Mouse (Mus musculus) midbrain, postnatal 0 days (tissue): Measurements from ENCODE around the gene Gm20388. TPM values are rescaled to one million over a fixed set of nuclear protein-coding genes. Genes with fewer than 3 reads are reported as not detected.

Source experiments
- ATAC-seq: fragments of 200-750 bp; cut with Nextera tagmentation; 2 replicates; pipeline ENCODE4 v1.8.0; 2017; ENCODE audit warnings: moderate number of reproducible peaks, mild to moderate bottlenecking, moderate TSS enrichment, moderate library complexity; ENCODE audit not compliant: low FRiP score
- DNase-seq: peaks from one replicate; pipeline ENCODE4 v3.0.0-alpha.2; 2015; ENCODE audit warnings: low spot score
- H3K27ac ChIP-seq: fragments of 300-500 bp; sonication (generic); 2 replicates; pipeline ENCODE4 v1.5.1; 2014; ENCODE audit warnings: low read depth, mild to moderate bottlenecking, low read length, mixed read lengths
- H3K27me3 ChIP-seq: fragments of 300-500 bp; sonication (generic); 2 replicates; pipeline ENCODE4 v1.6.1; 2014; ENCODE audit warnings: low read length, control low read depth, mixed read lengths; ENCODE audit not compliant: insufficient read depth
- H3K36me3 ChIP-seq: fragments of 300-500 bp; sonication (generic); 2 replicates; pipeline ENCODE4 v1.6.1; 2014; ENCODE audit warnings: low read length, control low read depth, mixed read lengths; ENCODE audit not compliant: insufficient read depth
- H3K4me1 ChIP-seq: fragments of 300-500 bp; sonication (generic); 2 replicates; pipeline ENCODE4 v1.6.1; 2014; ENCODE audit warnings: mild to moderate bottlenecking, control low read depth, antibody characterized with exemption, low read length, mixed read lengths; ENCODE audit not compliant: insufficient read depth
- H3K4me2 ChIP-seq: fragments of 300-500 bp; sonication (generic); 2 replicates; pipeline ENCODE4 v1.6.1; 2014; ENCODE audit warnings: low read depth, mild to moderate bottlenecking, low read length, mixed read lengths; ENCODE audit not compliant: poor library complexity, severe bottlenecking
- H3K4me3 ChIP-seq: fragments of 300-500 bp; sonication (generic); 2 replicates; pipeline ENCODE4 v1.5.1; 2014; ENCODE audit warnings: low read depth, mild to moderate bottlenecking, low read length, moderate library complexity
- H3K9ac ChIP-seq: fragments of 300-500 bp; sonication (generic); replicated peaks from 2 replicates; pipeline ENCODE4 v1.6.1; 2014; ENCODE audit warnings: mild to moderate bottlenecking, low read length, moderate library complexity, mixed read lengths; ENCODE audit not compliant: poor library complexity, severe bottlenecking
- H3K9me3 ChIP-seq: fragments of 300-500 bp; sonication (generic); 2 replicates; pipeline ENCODE4 v1.6.1; 2016; ENCODE audit warnings: low read length, control low read depth
- CTCF ChIP-seq: IDR thresholded peaks from 2 replicates; pipeline ENCODE4 v1.5.1; 2016; ENCODE audit warnings: antibody characterized with exemption, mild to moderate bottlenecking
- WGBS: fragments of 180-500 bp; shearing (Covaris S2); extraction: QIAGEN DNeasy Blood & Tissue Kit; methylation state at CpG from one replicate; pipeline ENCODE4 v1.1.7; 2014; 5-methylcytosine and 5-hydroxymethylcytosine counted together
- polyA plus RNA-seq: library from polyadenylated mRNA; unstranded; fragments of >200 nt; fragmentation: Nextera tagmentation; extraction: Ambion mirVana; gene quantifications from 2 replicates; pipeline ENCODE4 v1.2.1, GENCODE M21; 2015
- total RNA-seq: library from RNA; depleted of rRNA; stranded (reverse); fragments of >200 nt; gene quantifications from 2 replicates; pipeline ENCODE4 v1.2.3, GENCODE M21; 2014

Gene Gm20388
- total and polyA plus RNA-seq, 2 experiments from 2014 or later: 74.2 TPM; not detected in 1

GRCm38 (mm10) chr8:121419551-121419950 is 1508.9 kb downstream of the Gm20388 start:
- Histone ChIP-seq H3K27me3 (no peaks in the 10 kb centered on the region), H3K4me2 (no peak overlapping the region), H3K4me3 (no peak overlapping the region), H3K4me1 (no peaks in the 10 kb centered on the region), H3K27ac (no peak overlapping the region), H3K9me3 (no peaks in the 10 kb centered on the region), H3K9ac (no peak overlapping the region), H3K36me3 (no peaks in the 10 kb centered on the region)
- no peak for ATAC-seq
- no peak for DNase-seq
- no peak for TF ChIP-seq CTCF
- 94% methylated on average over 2 of the region's 2 CpGs for WGBS

- DNase-seq (no peak), ATAC-seq (no peak)
- WGBS: 88% methylated on average over 5 of the region's 5 CpGs
- no peak overlapping the region for H3K4me3 ChIP-seq
- no peaks in the 10 kb centered on the region for H3K9me3 ChIP-seq
- no peak overlapping the region for H3K27ac ChIP-seq
- no peak overlapping the region for H3K4me2 ChIP-seq
- H3K36me3 ChIP-seq: no peaks in the 10 kb centered on the region
- TF ChIP-seq CTCF: no peak
- H3K9ac ChIP-seq: no peak overlapping the region
- H3K4me1 ChIP-seq: no peaks in the 10 kb centered on the region
- H3K27me3 ChIP-seq: no peaks in the 10 kb centered on the region
These were observed 1510.4 kb downstream of the Gm20388 start for GRCm38 (mm10) chr8:121421009-121421408.

- no peak overlapping the region for H3K4me2 ChIP-seq
- H3K4me1 ChIP-seq: no peaks in the 10 kb centered on the region
- no peak overlapping the region for H3K27ac ChIP-seq
- TF ChIP-seq CTCF: no peak
- ATAC-seq (no peak), DNase-seq (no peak)
- H3K9ac ChIP-seq: no peak overlapping the region
- no peaks in the 10 kb centered on the region for H3K27me3 ChIP-seq
- H3K36me3 ChIP-seq: no peaks in the 10 kb centered on the region
- H3K9me3 ChIP-seq: no peaks in the 10 kb centered on the region
- no peak overlapping the region for H3K4me3 ChIP-seq
- WGBS: 93% methylated on average over 10 of the region's 10 CpGs
These were observed 1513.4 kb downstream of the Gm20388 start for GRCm38 (mm10) chr8:121424080-121424479.

DNA sequence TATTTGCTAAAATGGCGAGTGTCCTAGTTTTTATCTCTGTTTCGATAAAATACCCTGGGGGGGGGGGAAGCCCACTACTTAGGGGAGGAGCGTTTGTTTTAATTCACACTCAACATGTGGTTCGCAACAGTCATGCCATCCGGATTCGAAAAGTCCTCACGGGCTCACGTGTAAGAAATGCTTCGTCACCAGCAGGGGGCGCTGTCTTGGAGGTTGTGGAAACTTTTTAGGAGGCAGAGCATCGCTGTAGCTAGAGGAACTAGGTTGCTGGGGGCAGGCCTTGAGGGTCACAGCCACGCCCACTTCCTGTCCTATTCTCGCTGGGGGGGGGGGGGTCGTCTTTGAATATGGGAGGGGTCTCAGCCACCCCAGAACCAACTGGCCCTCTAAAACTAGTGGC is 1514.0 kb downstream of the Gm20388 start:
- 86% methylated on average over 14 of the region's 14 CpGs for WGBS
- Histone ChIP-seq H3K27me3 (no peaks in the 10 kb centered on the region), H3K4me3 (no peak overlapping the region), H3K9me3 (no peaks in the 10 kb centered on the region), H3K27ac (no peak overlapping the region), H3K4me1 (no peaks in the 10 kb centered on the region), H3K4me2 (no peak overlapping the region), H3K9ac (no peak overlapping the region), H3K36me3 (no peaks in the 10 kb centered on the region)
- no peak for DNase-seq
- ATAC-seq: no peak
- TF ChIP-seq CTCF: peak; percentile 56

- Histone ChIP-seq H3K9ac (no peak overlapping the region), H3K4me1 (no peaks in the 10 kb centered on the region), H3K36me3 (no peaks in the 10 kb centered on the region), H3K4me2 (no peak overlapping the region), H3K9me3 (no peaks in the 10 kb centered on the region), H3K4me3 (no peak overlapping the region), H3K27me3 (no peaks in the 10 kb centered on the region), H3K27ac (no peak overlapping the region)
- ATAC-seq: no peak
- peak; percentile 32 for DNase-seq
- WGBS: 78% methylated on average over 8 of the region's 8 CpGs
- no peak for TF ChIP-seq CTCF
These were observed 1520.9 kb downstream of the Gm20388 start for GRCm38 (mm10) chr8:121431499-121431898.

GRCm38 (mm10) chr8:121433466-121433865 is 1522.8 kb downstream of the Gm20388 start:
- Histone ChIP-seq H3K36me3 (no peaks in the 10 kb centered on the region), H3K4me1 (no peaks in the 10 kb centered on the region), H3K27me3 (no peaks in the 10 kb centered on the region), H3K4me3 (no peak overlapping the region), H3K4me2 (no peak overlapping the region), H3K27ac (no peak overlapping the region), H3K9me3 (no peaks in the 10 kb centered on the region), H3K9ac (no peak overlapping the region)
- WGBS: 10% methylated on average over 17 of the region's 17 CpGs
- ATAC-seq (no peak), DNase-seq (no peak)
- no peak for TF ChIP-seq CTCF

DNA sequence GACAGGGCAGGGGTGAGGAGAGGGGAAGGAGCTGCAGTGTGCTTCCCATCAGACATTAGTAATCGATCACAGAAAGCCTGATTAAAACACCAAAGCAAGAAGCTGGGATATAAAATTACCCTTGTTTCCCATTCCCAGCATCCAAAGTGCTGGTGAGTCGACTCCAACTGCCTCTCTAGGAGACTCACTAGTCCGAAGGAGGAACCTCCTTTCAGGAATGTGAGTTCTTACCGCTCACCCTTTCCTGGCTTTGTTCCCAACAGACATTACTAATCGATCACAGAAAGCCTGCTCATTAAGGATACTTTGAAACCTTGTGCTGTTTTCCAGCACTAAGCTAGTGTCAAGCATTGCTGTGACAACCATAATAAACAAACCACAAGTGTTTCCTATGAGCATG is 1526.0 kb downstream of the Gm20388 start:
- Histone ChIP-seq H3K27ac (no peak overlapping the region), H3K9me3 (no peaks in the 10 kb centered on the region), H3K36me3 (no peaks in the 10 kb centered on the region), H3K9ac (no peak overlapping the region), H3K27me3 (no peaks in the 10 kb centered on the region), H3K4me1 (no peaks in the 10 kb centered on the region), H3K4me3 (no peak overlapping the region), H3K4me2 (no peak overlapping the region)
- TF ChIP-seq CTCF: no peak
- ATAC-seq: no peak
- DNase-seq: no peak
- 72% methylated on average over 5 of the region's 5 CpGs for WGBS
